Mouse (Mus musculus): Measurements from ENCODE around the gene Olfr692. TPM values are rescaled to one million over a fixed set of nuclear protein-coding genes. Genes with fewer than 3 reads are reported as not detected.
"Not testable (repeated sequence)": the region's sequence is repeated elsewhere in the genome, so short reads cannot be mapped to it uniquely, and the experiment has no call there.

Olfr692 gene
- polyA plus RNA-seq, 1 experiment from 2014 or later: not detected

GRCm38 (mm10) chr7:105399058-105399934, 31.3 kb downstream of the Olfr692 start:
- 0 out of 2 replicates have a peak, but pooled peaks cover 2% of the 10 kb centered on the region for H3K4me1 ChIP-seq (ENCODE audit: insufficient read depth, low read depth, low read length)
- under 1% methylated on average over 25 of the region's 25 CpGs for WGBS
- ATAC-seq (no peak), DNase-seq (ENCODE audit: low spot score) (peak; percentile 29)
- H3K9ac ChIP-seq (replicated peaks; ENCODE audit: low read depth): peak overlapping the region; percentile 80
- TF ChIP-seq CTCF (IDR thresholded peaks at IDR 0.05) (no peak), EP300 (IDR thresholded peaks at IDR 0.05) (no peak)
- peak overlapping the region; percentile 79 for H3K4me3 ChIP-seq (ENCODE audit: low read depth, low read length)
- no peaks in the 10 kb centered on the region for H3K36me3 ChIP-seq (ENCODE audit: insufficient read depth, low read length)
- H3K27ac ChIP-seq (ENCODE audit: low read length): peak overlapping the region; percentile 49
- H3K9me3 ChIP-seq (ENCODE audit: low read length): no peaks in the 10 kb centered on the region
- peak overlapping the region; percentile 84 for H3K4me2 ChIP-seq (replicated peaks; ENCODE audit: low read depth, low read length)
- H3K27me3 ChIP-seq (replicated peaks; ENCODE audit: insufficient read depth, low read length): no peaks in the 10 kb centered on the region

GRCm38 (mm10) chr7:105399935-105400624, 32.0 kb downstream of the Olfr692 start, which contains the start of gene Fam160a2:
Gene Fam160a2 (minus strand): TSS chr7:105400054.
- Histone ChIP-seq H3K4me2 (replicated peaks; ENCODE audit: low read depth, low read length) (peak within 1 kb of the TSS; percentile 84), H3K27ac (ENCODE audit: low read length) (peak within 1 kb of the TSS; percentile 88), H3K27me3 (replicated peaks; ENCODE audit: insufficient read depth, low read length) (no peaks in the 10 kb centered on the region), H3K9me3 (ENCODE audit: low read length) (no peaks in the 10 kb centered on the region), H3K9ac (replicated peaks; ENCODE audit: low read depth) (peak within 1 kb of the TSS; percentile 80), H3K4me3 (ENCODE audit: low read depth, low read length) (peak within 1 kb of the TSS; percentile 79), H3K4me1 (ENCODE audit: insufficient read depth, low read depth, low read length) (0 out of 2 replicates have a peak, but pooled peaks cover 2% of the 10 kb centered on the region), H3K36me3 (ENCODE audit: insufficient read depth, low read length) (no peaks in the 10 kb centered on the region)
- peak; percentile 100 for DNase-seq (ENCODE audit: low spot score)
- TF ChIP-seq CTCF (IDR thresholded peaks at IDR 0.05) (no peak), EP300 (IDR thresholded peaks at IDR 0.05) (no peak)
- 1% methylated on average over 49 of the region's 55 CpGs for WGBS
- peak; percentile 98 for ATAC-seq

GRCm38 (mm10) chr7:105404268-105404667, 36.2 kb downstream of the Olfr692 start, which contains the start of gene Cnga4:
Gene Cnga4 (plus strand): TSS chr7:105404568.
- TF ChIP-seq EP300 (IDR thresholded peaks at IDR 0.05) (no peak), CTCF (IDR thresholded peaks at IDR 0.05) (no peak)
- DNase-seq (ENCODE audit: low spot score): no peak
- Histone ChIP-seq H3K4me3 (ENCODE audit: low read depth, low read length) (no peak within 1 kb of the TSS), H3K36me3 (ENCODE audit: insufficient read depth, low read length) (no peaks in the 10 kb centered on the region), H3K4me1 (ENCODE audit: insufficient read depth, low read depth, low read length) (0 out of 2 replicates have a peak, but pooled peaks cover under 1% of the 10 kb centered on the region), H3K27me3 (replicated peaks; ENCODE audit: insufficient read depth, low read length) (no peaks in the 10 kb centered on the region), H3K4me2 (replicated peaks; ENCODE audit: low read depth, low read length) (no peak within 1 kb of the TSS), H3K27ac (ENCODE audit: low read length) (no peak within 1 kb of the TSS), H3K9ac (replicated peaks; ENCODE audit: low read depth) (no peak within 1 kb of the TSS), H3K9me3 (ENCODE audit: low read length) (no peaks in the 10 kb centered on the region)
- no peak for ATAC-seq
- 61% methylated on average over 5 of the region's 5 CpGs for WGBS

DNA sequence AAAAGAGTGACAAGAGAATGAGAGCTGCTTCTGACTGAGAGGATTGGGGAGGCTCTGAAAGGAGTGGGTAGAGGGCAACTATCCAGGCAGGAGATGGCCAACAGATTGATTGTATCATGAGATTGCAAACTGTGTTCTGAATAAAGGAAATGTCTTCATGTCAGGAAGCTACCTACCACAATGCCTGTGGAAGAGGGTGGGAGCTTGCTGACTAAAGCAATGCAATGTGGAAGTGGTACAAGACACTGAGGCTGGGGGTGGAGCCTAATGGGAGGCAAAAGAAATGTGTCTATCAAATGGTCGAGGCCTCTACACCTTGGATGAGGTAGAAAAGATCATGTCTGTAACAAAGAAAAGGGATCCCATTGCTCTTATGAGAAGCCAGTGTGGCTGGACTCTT, 38.3 kb downstream of the Olfr692 start:
- H3K9me3 ChIP-seq (ENCODE audit: low read length): no peaks in the 10 kb centered on the region
- ATAC-seq: no peak

GRCm38 (mm10) chr7:105411874-105412632, 44.0 kb downstream of the Olfr692 start:
- H3K9ac ChIP-seq (replicated peaks; ENCODE audit: low read depth); H3K36me3 ChIP-seq (ENCODE audit: insufficient read depth, low read length); H3K27me3 ChIP-seq (replicated peaks; ENCODE audit: insufficient read depth, low read length); H3K4me1 ChIP-seq (ENCODE audit: insufficient read depth, low read depth, low read length); H3K9me3 ChIP-seq (ENCODE audit: low read length); H3K4me3 ChIP-seq (ENCODE audit: low read depth, low read length); ATAC-seq; H3K27ac ChIP-seq (ENCODE audit: low read length); H3K4me2 ChIP-seq (replicated peaks; ENCODE audit: low read depth, low read length): not testable (repeated sequence)
- WGBS: 55% methylated on average over 8 of the region's 8 CpGs
- peak; percentile 93 for TF ChIP-seq CTCF (IDR thresholded peaks at IDR 0.05)
- DNase-seq (ENCODE audit: low spot score): peak; percentile 68

More for the DNA sequence above, 38.3 kb downstream of the Olfr692 start:
- H3K36me3 ChIP-seq (ENCODE audit: insufficient read depth, low read length): no peaks in the 10 kb centered on the region
- H3K27ac ChIP-seq (ENCODE audit: low read length): no peak overlapping the region
- H3K4me3 ChIP-seq (ENCODE audit: low read depth, low read length): no peak overlapping the region
- WGBS: 54% methylated on average over 1 of the region's 1 CpGs
- no peaks in the 10 kb centered on the region for H3K4me1 ChIP-seq (ENCODE audit: insufficient read depth, low read depth, low read length)
- TF ChIP-seq EP300 (IDR thresholded peaks at IDR 0.05): no peak
- TF ChIP-seq CTCF (IDR thresholded peaks at IDR 0.05): no peak
- no peak overlapping the region for H3K4me2 ChIP-seq (replicated peaks; ENCODE audit: low read depth, low read length)
- H3K27me3 ChIP-seq (replicated peaks; ENCODE audit: insufficient read depth, low read length): no peaks in the 10 kb centered on the region
- no peak for DNase-seq (ENCODE audit: low spot score)
- no peak overlapping the region for H3K9ac ChIP-seq (replicated peaks; ENCODE audit: low read depth)
